Comparison of ENCODE assay signal across 22 mouse cellular contexts in genomic region chr17:28916520-28916919, GRCm38 (mm10). TPM values are rescaled to one million over a fixed set of nuclear protein-coding genes. Genes with fewer than 3 reads are reported as not detected.
"Had no signal": no experiment of that assay in that cellular context is flagged by ENCODE, and none has a peak within 500 bp of the region (broad histone marks: within the 10 kb centered on the region; RNA-seq: fewer than 3 reads in every experiment).

No protein-coding gene starts in this region.

- DNase-seq: retina, postnatal 1 day; right cerebral cortex, adult 18-20 months; right cerebral cortex, postnatal 14 days; right cerebral cortex, postnatal 25 days; right cerebral cortex, postnatal 4 days; spleen, adult 18-20 months; thymus, adult 18-20 months; thymus, adult 2 months; thymus, postnatal 14 days; thymus, postnatal 25 days; thymus, postnatal 36 days; thymus, postnatal 4 days had no signal

- H3K27ac ChIP-seq: neural tube, embryonic 13.5 days; neural tube, embryonic 15.5 days; stomach, embryonic 15.5 days; stomach, postnatal 0 days had no signal

- H3K9ac ChIP-seq: neural tube, embryonic 13.5 days; neural tube, embryonic 15.5 days; stomach, embryonic 15.5 days had no signal

- H3K4me3 ChIP-seq: neural tube, embryonic 13.5 days; neural tube, embryonic 15.5 days; stomach, embryonic 15.5 days had no signal

- H3K4me1 ChIP-seq: neural tube, embryonic 13.5 days; neural tube, embryonic 15.5 days; stomach, embryonic 15.5 days had no signal

- H3K36me3 ChIP-seq: neural tube, embryonic 13.5 days; neural tube, embryonic 15.5 days; stomach, embryonic 15.5 days had no signal

- H3K27me3 ChIP-seq: neural tube, embryonic 13.5 days; neural tube, embryonic 15.5 days; stomach, embryonic 15.5 days had no signal

- H3K9me3 ChIP-seq: neural tube, embryonic 13.5 days; neural tube, embryonic 15.5 days; stomach, embryonic 15.5 days had no signal

- H3K4me2 ChIP-seq: neural tube, embryonic 13.5 days; neural tube, embryonic 15.5 days; stomach, embryonic 15.5 days had no signal

RNA-seq across cellular contexts. Expression of gene Pxt1, which starts 27.1 kb away (rescaled TPM):
- polyA plus RNA-seq: neural tube, embryonic 13.5 days; neural tube, embryonic 14.5 days; neural tube, embryonic 15.5 days; small intestine, adult 2 months; stomach, embryonic 14.5 days; stomach, embryonic 15.5 days; thymus, postnatal 0 days; urinary bladder, adult 2 months had no signal

RNA-seq across cellular contexts. Expression of gene Pnpla1, which starts 58.3 kb away (rescaled TPM):
- polyA plus RNA-seq: neural tube, embryonic 13.5 days; spleen, adult 2 months; thymus, postnatal 0 days had no signal
